Mouse (Mus musculus): ENCODE measurements at regions not wholly inside any gene's neighbourhood (a gene's known extent, or its start where the extent isn't known, plus 50 kb on each side); places are given as distances from the start of the nearest gene placed in this dataset.
"Not testable (repeated sequence)": the region's sequence is repeated elsewhere in the genome, so short reads cannot be mapped to it uniquely, and the experiment has no call there.

DNA sequence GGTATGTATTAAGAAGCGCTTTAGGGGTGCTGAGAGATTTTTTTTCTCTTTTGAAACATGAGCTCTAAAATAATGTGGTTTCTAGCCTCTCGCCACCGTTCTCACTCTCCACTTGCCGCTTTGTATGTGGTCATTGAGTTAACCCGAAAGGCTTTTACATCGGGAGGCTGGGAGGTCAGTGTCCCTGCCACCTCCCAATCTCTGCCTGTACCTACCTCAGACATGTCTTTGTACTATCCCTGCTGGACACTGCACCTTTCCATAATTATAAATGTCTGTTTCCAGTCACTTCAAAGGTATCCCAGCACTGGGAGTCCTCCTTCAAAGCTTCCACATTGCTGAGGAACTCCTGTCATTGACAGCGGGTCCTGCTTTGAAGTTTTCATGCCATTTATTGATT lies 347.6 kb upstream of the Tbc1d2b start:
- Histone ChIP-seq H3K36me3 (ENCODE audit: control insufficient read depth, insufficient read depth, low read length) (no peaks in the 10 kb centered on the region), H3K27me3 (ENCODE audit: control insufficient read depth, insufficient read depth, low read length) (no peaks in the 10 kb centered on the region), H3K27ac (ENCODE audit: low read depth, low read length) (no peak overlapping the region), H3K9ac (ENCODE audit: low read length) (no peak overlapping the region), H3K9me3 (ENCODE audit: control insufficient read depth, low read length) (no peaks in the 10 kb centered on the region), H3K4me1 (ENCODE audit: control insufficient read depth, insufficient read depth, low read length) (no peaks in the 10 kb centered on the region), H3K4me2 (ENCODE audit: low read depth) (no peak overlapping the region), H3K4me3 (ENCODE audit: low read depth, low read length) (no peak overlapping the region)
- ATAC-seq (ENCODE audit: insufficient read depth, low FRiP score, low TSS enrichment), result no peak
- 65% methylated on average over 7 of the region's 7 CpGs for WGBS
- peak; percentile 20 for DNase-seq (ENCODE audit: low spot score)

DNA sequence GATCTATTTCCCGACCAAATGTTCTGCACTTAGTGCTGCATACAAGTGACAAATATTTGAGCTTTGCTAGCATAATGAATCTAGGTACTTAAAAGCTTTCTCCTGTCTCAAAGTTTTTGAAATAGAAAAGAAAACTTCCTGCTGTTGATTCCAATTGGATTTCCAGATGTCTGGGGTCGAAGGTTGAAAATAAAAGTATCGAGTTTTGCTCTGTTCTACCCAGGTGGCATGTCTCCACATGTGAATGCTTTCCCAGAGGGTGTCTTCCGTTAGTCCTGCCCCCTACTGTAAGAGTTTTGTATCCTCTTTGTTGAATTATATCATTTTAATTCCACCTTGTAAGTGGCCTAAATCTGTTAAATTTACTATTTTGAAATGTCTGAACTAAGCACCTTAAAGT lies 327.3 kb upstream of the Tbc1d2b start:
- H3K36me3 ChIP-seq (ENCODE audit: control insufficient read depth, insufficient read depth, low read length), result no peaks in the 10 kb centered on the region
- no peaks in the 10 kb centered on the region for H3K4me1 ChIP-seq (ENCODE audit: control insufficient read depth, insufficient read depth, low read length)
- no peak for ATAC-seq (ENCODE audit: insufficient read depth, low FRiP score, low TSS enrichment)
- no peaks in the 10 kb centered on the region for H3K27me3 ChIP-seq (ENCODE audit: control insufficient read depth, insufficient read depth, low read length)
- H3K9me3 ChIP-seq (ENCODE audit: control insufficient read depth, low read length), result no peaks in the 10 kb centered on the region
- H3K4me2 ChIP-seq (ENCODE audit: low read depth), result no peak overlapping the region
- H3K27ac ChIP-seq (ENCODE audit: low read depth, low read length), result no peak overlapping the region
- WGBS, result 57% methylated on average over 4 of the region's 4 CpGs
- H3K9ac ChIP-seq (ENCODE audit: low read length), result no peak overlapping the region
- no peak overlapping the region for H3K4me3 ChIP-seq (ENCODE audit: low read depth, low read length)
- no peak for DNase-seq (ENCODE audit: low spot score)

DNA sequence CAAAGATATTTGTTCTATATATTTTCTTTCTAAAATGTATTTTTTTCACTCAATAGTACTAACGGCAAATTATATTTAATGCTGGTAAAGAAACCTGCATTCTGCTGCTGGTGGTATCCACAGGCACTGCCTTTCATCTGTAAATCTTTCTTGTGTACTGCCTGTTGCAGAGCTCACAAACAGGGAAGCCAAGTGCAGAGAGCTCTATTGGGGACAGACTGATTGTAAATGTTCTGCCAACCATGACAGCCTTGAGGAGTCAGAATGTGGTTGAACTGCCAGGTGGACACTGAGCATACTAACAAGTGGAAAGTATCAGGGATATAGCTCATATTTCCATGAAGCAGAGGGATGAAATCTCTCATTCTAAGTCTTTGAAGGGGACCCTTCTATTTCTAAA lies 286.1 kb upstream of the Tbc1d2b start:
- Histone ChIP-seq H3K9me3 (ENCODE audit: control insufficient read depth, low read length) (no peaks in the 10 kb centered on the region), H3K4me3 (ENCODE audit: low read depth, low read length) (no peak overlapping the region), H3K9ac (ENCODE audit: low read length) (no peak overlapping the region), H3K4me2 (ENCODE audit: low read depth) (no peak overlapping the region), H3K27ac (ENCODE audit: low read depth, low read length) (no peak overlapping the region), H3K27me3 (ENCODE audit: control insufficient read depth, insufficient read depth, low read length) (no peaks in the 10 kb centered on the region), H3K36me3 (ENCODE audit: control insufficient read depth, insufficient read depth, low read length) (no peaks in the 10 kb centered on the region), H3K4me1 (ENCODE audit: control insufficient read depth, insufficient read depth, low read length) (no peaks in the 10 kb centered on the region)
- 85% methylated on average over 1 of the region's 1 CpGs for WGBS
- ATAC-seq (ENCODE audit: insufficient read depth, low FRiP score, low TSS enrichment) (peak; percentile 28), DNase-seq (ENCODE audit: low spot score) (no peak)

DNA sequence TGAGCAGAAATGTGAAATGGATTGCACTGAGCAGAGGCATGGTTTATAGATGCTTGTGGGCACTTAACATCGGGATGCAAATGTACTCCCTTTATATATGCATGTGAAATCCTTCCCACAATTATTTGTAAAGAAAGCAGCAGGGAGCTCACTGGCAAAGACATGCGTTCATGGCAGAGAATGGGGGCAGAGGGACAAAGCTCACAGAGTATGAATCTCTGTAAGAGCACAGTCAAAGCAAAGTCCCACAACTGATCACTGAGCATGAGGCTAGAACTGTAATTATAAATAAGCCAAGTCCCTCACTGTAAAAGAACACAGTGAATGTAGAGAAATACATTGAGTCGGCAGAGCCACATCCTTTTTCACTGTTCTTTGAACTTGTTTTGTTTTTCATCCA lies 285.6 kb upstream of the Tbc1d2b start:
- H3K4me3 ChIP-seq (ENCODE audit: low read depth, low read length), result no peak overlapping the region
- no peaks in the 10 kb centered on the region for H3K36me3 ChIP-seq (ENCODE audit: control insufficient read depth, insufficient read depth, low read length)
- H3K4me1 ChIP-seq (ENCODE audit: control insufficient read depth, insufficient read depth, low read length), result no peaks in the 10 kb centered on the region
- 56% methylated on average over 3 of the region's 3 CpGs for WGBS
- no peak overlapping the region for H3K4me2 ChIP-seq (ENCODE audit: low read depth)
- H3K9ac ChIP-seq (ENCODE audit: low read length), result no peak overlapping the region
- H3K27ac ChIP-seq (ENCODE audit: low read depth, low read length), result no peak overlapping the region
- peak; percentile 57; the same call in 1 of the 2 replicates for ATAC-seq (ENCODE audit: insufficient read depth, low FRiP score, low TSS enrichment)
- no peaks in the 10 kb centered on the region for H3K9me3 ChIP-seq (ENCODE audit: control insufficient read depth, low read length)
- no peaks in the 10 kb centered on the region for H3K27me3 ChIP-seq (ENCODE audit: control insufficient read depth, insufficient read depth, low read length)
- DNase-seq (ENCODE audit: low spot score), result no peak

DNA sequence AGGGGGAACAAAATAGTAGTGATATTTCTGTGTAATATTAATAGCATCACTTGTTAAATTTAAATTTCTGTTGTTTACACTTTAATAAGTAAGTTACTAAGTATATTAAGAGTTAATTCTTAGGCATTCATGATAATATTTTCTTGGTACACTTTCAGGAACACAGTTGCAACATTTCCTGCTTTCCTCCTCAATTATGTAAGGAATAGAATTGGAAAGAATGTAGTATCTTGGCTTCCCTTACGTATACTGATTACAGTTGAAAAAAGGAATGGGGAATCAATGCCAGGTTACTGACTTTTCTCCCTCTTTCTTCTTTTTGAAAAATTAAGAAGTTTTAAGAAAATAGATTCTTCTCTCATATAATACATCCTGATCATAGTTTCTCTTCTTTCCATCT lies 277.3 kb upstream of the Tbc1d2b start:
- Histone ChIP-seq H3K27me3 (ENCODE audit: control insufficient read depth, insufficient read depth, low read length) (no peaks in the 10 kb centered on the region), H3K4me2 (ENCODE audit: low read depth) (no peak overlapping the region), H3K27ac (ENCODE audit: low read depth, low read length) (no peak overlapping the region), H3K9me3 (ENCODE audit: control insufficient read depth, low read length) (no peaks in the 10 kb centered on the region), H3K36me3 (ENCODE audit: control insufficient read depth, insufficient read depth, low read length) (no peaks in the 10 kb centered on the region), H3K4me3 (ENCODE audit: low read depth, low read length) (no peak overlapping the region), H3K9ac (ENCODE audit: low read length) (no peak overlapping the region), H3K4me1 (ENCODE audit: control insufficient read depth, insufficient read depth, low read length) (no peaks in the 10 kb centered on the region)
- 98% methylated on average over 1 of the region's 1 CpGs for WGBS
- DNase-seq (ENCODE audit: low spot score) (no peak), ATAC-seq (ENCODE audit: insufficient read depth, low FRiP score, low TSS enrichment) (no peak)

DNA sequence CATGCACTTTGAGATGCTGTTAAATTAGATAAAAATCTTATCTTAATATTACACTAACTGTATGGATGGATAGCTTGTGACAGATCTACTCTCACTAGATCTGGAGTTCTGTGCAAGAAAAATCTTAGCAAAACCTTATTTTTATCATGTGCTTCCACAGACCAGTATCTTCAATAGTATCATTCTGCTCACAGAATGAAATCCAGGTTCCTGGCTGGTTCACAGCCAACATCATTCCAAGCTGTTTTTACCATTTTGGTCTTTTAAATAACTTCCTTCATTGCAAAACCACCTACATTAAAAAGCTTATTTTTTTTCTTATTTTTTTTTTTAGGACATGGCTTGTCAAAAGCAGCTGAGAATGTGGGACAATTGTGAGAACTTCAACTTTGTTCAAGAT lies 276.1 kb upstream of the Tbc1d2b start:
- Histone ChIP-seq H3K36me3 (ENCODE audit: control insufficient read depth, insufficient read depth, low read length) (no peaks in the 10 kb centered on the region), H3K4me2 (ENCODE audit: low read depth) (no peak overlapping the region), H3K27me3 (ENCODE audit: control insufficient read depth, insufficient read depth, low read length) (no peaks in the 10 kb centered on the region), H3K9me3 (ENCODE audit: control insufficient read depth, low read length) (no peaks in the 10 kb centered on the region), H3K4me3 (ENCODE audit: low read depth, low read length) (no peak overlapping the region), H3K27ac (ENCODE audit: low read depth, low read length) (no peak overlapping the region), H3K9ac (ENCODE audit: low read length) (no peak overlapping the region), H3K4me1 (ENCODE audit: control insufficient read depth, insufficient read depth, low read length) (no peaks in the 10 kb centered on the region)
- no peak for DNase-seq (ENCODE audit: low spot score)
- ATAC-seq (ENCODE audit: insufficient read depth, low FRiP score, low TSS enrichment), result no peak

DNA sequence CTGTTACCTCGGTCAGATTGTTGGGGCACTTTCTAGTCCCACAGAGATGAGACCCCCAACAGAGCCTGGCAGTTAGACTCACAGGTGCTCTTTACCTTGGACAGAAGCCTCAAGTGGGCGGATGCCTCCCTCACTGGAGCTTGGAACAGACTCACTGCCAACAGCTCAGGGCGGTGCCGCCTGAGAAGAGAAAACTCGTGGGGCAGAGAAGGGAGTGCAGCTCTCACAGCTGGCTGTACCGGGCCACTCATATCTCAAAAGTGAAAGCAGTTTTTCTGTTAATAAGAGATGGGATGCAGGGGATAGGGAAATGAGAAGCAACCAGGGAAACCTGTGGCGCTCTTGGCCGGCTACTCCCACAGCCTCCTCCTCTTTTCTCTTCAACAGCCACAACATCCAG lies 267.1 kb upstream of the Tbc1d2b start:
- H3K36me3 ChIP-seq (ENCODE audit: control insufficient read depth, insufficient read depth, low read length); H3K9me3 ChIP-seq (ENCODE audit: control insufficient read depth, low read length); H3K4me1 ChIP-seq (ENCODE audit: control insufficient read depth, insufficient read depth, low read length); H3K4me3 ChIP-seq (ENCODE audit: low read depth, low read length); H3K9ac ChIP-seq (ENCODE audit: low read length); H3K27me3 ChIP-seq (ENCODE audit: control insufficient read depth, insufficient read depth, low read length); H3K27ac ChIP-seq (ENCODE audit: low read depth, low read length); DNase-seq (ENCODE audit: low spot score); ATAC-seq (ENCODE audit: insufficient read depth, low FRiP score, low TSS enrichment); H3K4me2 ChIP-seq (ENCODE audit: low read depth): not testable (repeated sequence)
- WGBS, result 87% methylated on average over 8 of the region's 8 CpGs

DNA sequence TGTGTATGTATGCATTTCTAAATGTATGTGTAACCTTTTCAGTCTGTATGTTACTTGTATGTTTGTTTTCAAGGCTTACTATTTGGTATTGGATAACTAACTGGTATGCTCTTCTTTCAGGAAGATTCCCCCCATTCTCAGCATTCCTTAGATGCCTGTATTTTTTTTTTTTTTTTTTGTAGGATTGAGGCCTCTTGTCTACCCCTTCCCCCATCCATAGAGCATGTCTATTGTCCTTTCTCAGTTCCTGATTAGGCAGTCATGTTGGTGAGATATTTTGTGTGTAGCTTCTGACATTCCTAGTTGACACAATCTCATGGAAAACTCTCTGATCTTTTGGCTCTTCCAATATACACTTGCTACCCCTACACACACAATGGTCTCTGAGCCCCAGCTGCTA lies 262.8 kb upstream of the Tbc1d2b start:
- H3K9me3 ChIP-seq (ENCODE audit: control insufficient read depth, low read length), result no peaks in the 10 kb centered on the region
- H3K4me1 ChIP-seq (ENCODE audit: control insufficient read depth, insufficient read depth, low read length), result no peaks in the 10 kb centered on the region
- no peaks in the 10 kb centered on the region for H3K36me3 ChIP-seq (ENCODE audit: control insufficient read depth, insufficient read depth, low read length)
- no peak overlapping the region for H3K4me3 ChIP-seq (ENCODE audit: low read depth, low read length)
- ATAC-seq (ENCODE audit: insufficient read depth, low FRiP score, low TSS enrichment) (no peak), DNase-seq (ENCODE audit: low spot score) (no peak)
- H3K27me3 ChIP-seq (ENCODE audit: control insufficient read depth, insufficient read depth, low read length), result no peaks in the 10 kb centered on the region
- H3K27ac ChIP-seq (ENCODE audit: low read depth, low read length), result no peak overlapping the region
- H3K4me2 ChIP-seq (ENCODE audit: low read depth), result no peak overlapping the region
- no peak overlapping the region for H3K9ac ChIP-seq (ENCODE audit: low read length)

DNA sequence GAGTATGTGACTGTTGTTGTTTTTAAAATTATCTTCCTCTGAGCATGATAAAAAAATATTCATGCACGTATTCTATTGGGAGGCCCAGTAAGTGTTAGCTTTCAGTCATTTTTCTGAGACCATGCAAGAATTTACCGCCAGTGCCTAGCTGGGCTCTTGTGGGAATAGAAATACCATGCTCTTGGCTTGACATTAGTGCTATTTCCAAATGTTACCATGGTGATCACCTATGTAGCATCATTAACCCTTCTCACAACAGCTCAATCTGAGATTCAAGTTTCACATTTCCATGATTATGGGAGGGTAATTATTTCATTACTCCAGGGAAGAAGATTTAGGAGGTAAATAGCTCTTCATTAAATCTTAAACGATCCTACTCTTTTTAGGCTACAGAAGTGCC lies 250.6 kb upstream of the Tbc1d2b start:
- Histone ChIP-seq H3K27ac (ENCODE audit: low read depth, low read length) (no peak overlapping the region), H3K27me3 (ENCODE audit: control insufficient read depth, insufficient read depth, low read length) (no peaks in the 10 kb centered on the region), H3K36me3 (ENCODE audit: control insufficient read depth, insufficient read depth, low read length) (no peaks in the 10 kb centered on the region), H3K4me3 (ENCODE audit: low read depth, low read length) (no peak overlapping the region), H3K9ac (ENCODE audit: low read length) (no peak overlapping the region), H3K9me3 (ENCODE audit: control insufficient read depth, low read length) (no peaks in the 10 kb centered on the region), H3K4me1 (ENCODE audit: control insufficient read depth, insufficient read depth, low read length) (no peaks in the 10 kb centered on the region), H3K4me2 (ENCODE audit: low read depth) (no peak overlapping the region)
- no peak for ATAC-seq (ENCODE audit: insufficient read depth, low FRiP score, low TSS enrichment)
- 76% methylated on average over 3 of the region's 3 CpGs for whole genome bisulfite sequencing
- DNase-seq (ENCODE audit: low spot score), result no peak
